Mouse (Mus musculus) cortical plate, adult 2 months (tissue): ENCODE results near the gene Atp2b1. TPM values are rescaled to one million over a fixed set of nuclear protein-coding genes. Genes with fewer than 3 reads are reported as not detected.

Experiments
- H3K27ac ChIP-seq: fragments of 200-500 bp; 2 replicates; pipeline ENCODE4 v1.5.1; 2012; ENCODE audit warnings: low read length, control low read depth, inconsistent platforms; ENCODE audit not compliant: insufficient read depth
- H3K4me1 ChIP-seq: fragments of 200-500 bp; 2 replicates; pipeline ENCODE4 v1.6.1; 2011; ENCODE audit warnings: low read length; ENCODE audit not compliant: control insufficient read depth, insufficient read depth
- H3K4me3 ChIP-seq: fragments of 200-500 bp; 2 replicates; pipeline ENCODE4 v1.5.1; 2011; ENCODE audit warnings: mild to moderate bottlenecking, low read length, control low read depth; ENCODE audit not compliant: insufficient read depth
- CTCF ChIP-seq: fragments of 200-500 bp; IDR thresholded peaks from 2 replicates; pipeline ENCODE4 v1.5.1; 2011; ENCODE audit warnings: mild to moderate bottlenecking, control low read depth, low read length; ENCODE audit not compliant: insufficient read depth; ENCODE audit errors: extremely low read depth
- POLR2A ChIP-seq: fragments of 200-500 bp; IDR thresholded peaks from 2 replicates; pipeline ENCODE4 v1.6.1; 2011; ENCODE audit warnings: mild to moderate bottlenecking, low read length, control low read depth; ENCODE audit not compliant: insufficient read depth; ENCODE audit errors: extremely low read depth
- polyA plus RNA-seq: library from polyadenylated mRNA; depleted of rRNA; stranded (reverse); fragments of >200 nt; gene quantifications from 2 replicates; pipeline ENCODE4 v1.2.3, GENCODE M21; 2012

Gene Atp2b1
- polyA plus RNA-seq, 1 experiment = 340 TPM

- no peak overlapping the region for H3K4me3 ChIP-seq
- H3K27ac ChIP-seq = 0 out of 2 replicates have a peak overlapping the region, but pooled peaks have one; percentile 53
- TF ChIP-seq POLR2A = no peak
- TF ChIP-seq CTCF = no peak
- H3K4me1 ChIP-seq = peaks cover 12% of the 10 kb centered on the region; the same call in 1 of the 2 replicates
Observed at GRCm38 (mm10) chr10:98941991-98942390, 27.8 kb downstream of the Atp2b1 start.

- no peak overlapping the region for H3K4me3 ChIP-seq
- peaks cover 14% of the 10 kb centered on the region; the same call in 1 of the 2 replicates for H3K4me1 ChIP-seq
- no peak overlapping the region for H3K27ac ChIP-seq
- no peak for TF ChIP-seq CTCF
- no peak for TF ChIP-seq POLR2A
Observed at GRCm38 (mm10) chr10:98942999-98943398, 28.8 kb downstream of the Atp2b1 start.

GRCm38 (mm10) chr10:98943894-98944293, 29.7 kb downstream of the Atp2b1 start:
- no peak for TF ChIP-seq CTCF
- H3K27ac ChIP-seq = no peak overlapping the region
- no peak overlapping the region for H3K4me3 ChIP-seq
- H3K4me1 ChIP-seq = peaks cover 14% of the 10 kb centered on the region

GRCm38 (mm10) chr10:98946031-98946791, 32.0 kb downstream of the Atp2b1 start:
- TF ChIP-seq CTCF (no peak), POLR2A (no peak)
- H3K27ac ChIP-seq = no peak overlapping the region
- H3K4me3 ChIP-seq = no peak overlapping the region
- peaks cover 14% of the 10 kb centered on the region for H3K4me1 ChIP-seq

- H3K27ac ChIP-seq = no peak overlapping the region
- TF ChIP-seq POLR2A (no peak), CTCF (no peak)
- H3K4me3 ChIP-seq = no peak overlapping the region
- H3K4me1 ChIP-seq = peaks cover 13% of the 10 kb centered on the region
Observed at GRCm38 (mm10) chr10:98947206-98947605, 33.0 kb downstream of the Atp2b1 start.

GRCm38 (mm10) chr10:98948096-98948495, 33.9 kb downstream of the Atp2b1 start:
- H3K4me3 ChIP-seq = no peak overlapping the region
- H3K4me1 ChIP-seq = peaks cover 13% of the 10 kb centered on the region
- TF ChIP-seq POLR2A = no peak
- TF ChIP-seq CTCF = no peak
- no peak overlapping the region for H3K27ac ChIP-seq

GRCm38 (mm10) chr10:98949750-98950149, 35.5 kb downstream of the Atp2b1 start:
- TF ChIP-seq POLR2A (no peak), CTCF (no peak)
- Histone ChIP-seq H3K4me3 (no peak overlapping the region), H3K27ac (no peak overlapping the region), H3K4me1 (peaks cover 10% of the 10 kb centered on the region)

- Histone ChIP-seq H3K27ac (no peak overlapping the region), H3K4me1 (peaks cover 12% of the 10 kb centered on the region), H3K4me3 (no peak overlapping the region)
- no peak for TF ChIP-seq CTCF
- TF ChIP-seq POLR2A = no peak
Observed at GRCm38 (mm10) chr10:98951286-98952270, 37.4 kb downstream of the Atp2b1 start.

- TF ChIP-seq POLR2A (no peak), CTCF (no peak)
- Histone ChIP-seq H3K27ac (no peak overlapping the region), H3K4me3 (no peak overlapping the region), H3K4me1 (peaks cover 16% of the 10 kb centered on the region)
Observed at GRCm38 (mm10) chr10:98954230-98954993, 40.2 kb downstream of the Atp2b1 start.
